Mouse (Mus musculus): ENCODE measurements around the gene Lrmda. TPM values are rescaled to one million over a fixed set of nuclear protein-coding genes. Genes with fewer than 3 reads are reported as not detected.

Gene Lrmda
- polyA plus RNA-seq, 1 experiment = not detected

DNA sequence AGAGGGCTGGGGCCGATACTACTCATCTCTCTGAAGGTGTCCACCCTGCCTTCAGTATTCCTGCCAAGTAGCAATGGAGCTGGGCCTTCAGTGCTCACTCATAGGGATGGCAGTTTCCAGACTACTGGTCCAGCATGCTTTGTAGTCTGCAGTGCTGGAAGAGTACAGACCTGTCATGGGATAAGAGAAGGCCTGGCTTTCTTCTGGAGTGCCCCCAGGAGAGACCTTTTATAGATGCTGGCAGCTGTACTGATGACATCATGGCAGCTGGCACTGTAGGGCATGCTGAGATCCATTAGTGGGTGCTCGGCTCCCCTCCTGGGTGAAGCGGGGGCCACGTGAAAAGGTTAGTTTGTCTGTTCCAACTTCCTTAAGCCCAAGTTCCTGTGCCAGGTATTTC, 348.1 kb downstream of the Lrmda start:
- Histone ChIP-seq H3K4me3 (ENCODE audit: low read depth, low read length) (no peak overlapping the region), H3K4me1 (ENCODE audit: control insufficient read depth, insufficient read depth, insufficient read length, low read length) (no peaks in the 10 kb centered on the region), H3K36me3 (ENCODE audit: control insufficient read depth, insufficient read depth, low read length) (no peaks in the 10 kb centered on the region), H3K27me3 (ENCODE audit: control insufficient read depth, insufficient read depth, low read length) (no peaks in the 10 kb centered on the region), H3K27ac (ENCODE audit: insufficient read depth, low read depth, low read length) (no peak overlapping the region)
- no peak for TF ChIP-seq POLR2A (IDR thresholded peaks at IDR 0.05; ENCODE audit: low read depth, low read length)
- no peak for TF ChIP-seq CTCF (IDR thresholded peaks at IDR 0.05; ENCODE audit: extremely low read depth, insufficient read length, insufficient replicate concordance, low read depth, low read length)
- 62% methylated on average over 4 of the region's 4 CpGs for WGBS

DNA sequence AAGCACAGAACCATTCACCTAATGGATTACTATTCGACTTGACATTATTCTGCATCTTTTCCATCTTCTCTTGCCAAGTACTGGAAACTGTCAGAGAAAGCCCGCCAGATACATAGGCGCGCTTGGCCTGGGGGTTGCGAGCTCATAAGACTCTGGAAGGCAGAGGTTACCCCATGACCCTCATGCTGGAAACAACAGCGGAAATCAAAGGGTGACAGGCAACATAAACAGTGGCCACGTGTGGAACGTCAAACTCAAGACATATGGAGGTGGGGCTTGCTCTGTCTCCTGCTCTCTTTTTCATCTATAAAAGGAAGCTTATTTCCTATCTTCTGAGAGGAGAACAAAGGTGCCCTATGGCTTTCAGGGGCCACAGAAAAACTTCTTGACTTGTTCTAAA, 351.6 kb downstream of the Lrmda start:
- Histone ChIP-seq H3K4me1 (ENCODE audit: control insufficient read depth, insufficient read depth, insufficient read length, low read length) (no peaks in the 10 kb centered on the region), H3K4me3 (ENCODE audit: low read depth, low read length) (no peak overlapping the region), H3K36me3 (ENCODE audit: control insufficient read depth, insufficient read depth, low read length) (no peaks in the 10 kb centered on the region), H3K27ac (ENCODE audit: insufficient read depth, low read depth, low read length) (no peak overlapping the region), H3K27me3 (ENCODE audit: control insufficient read depth, insufficient read depth, low read length) (no peaks in the 10 kb centered on the region)
- 82% methylated on average over 8 of the region's 8 CpGs for WGBS
- TF ChIP-seq POLR2A (IDR thresholded peaks at IDR 0.05; ENCODE audit: low read depth, low read length) = no peak
- TF ChIP-seq CTCF (IDR thresholded peaks at IDR 0.05; ENCODE audit: extremely low read depth, insufficient read length, insufficient replicate concordance, low read depth, low read length) = no peak

DNA sequence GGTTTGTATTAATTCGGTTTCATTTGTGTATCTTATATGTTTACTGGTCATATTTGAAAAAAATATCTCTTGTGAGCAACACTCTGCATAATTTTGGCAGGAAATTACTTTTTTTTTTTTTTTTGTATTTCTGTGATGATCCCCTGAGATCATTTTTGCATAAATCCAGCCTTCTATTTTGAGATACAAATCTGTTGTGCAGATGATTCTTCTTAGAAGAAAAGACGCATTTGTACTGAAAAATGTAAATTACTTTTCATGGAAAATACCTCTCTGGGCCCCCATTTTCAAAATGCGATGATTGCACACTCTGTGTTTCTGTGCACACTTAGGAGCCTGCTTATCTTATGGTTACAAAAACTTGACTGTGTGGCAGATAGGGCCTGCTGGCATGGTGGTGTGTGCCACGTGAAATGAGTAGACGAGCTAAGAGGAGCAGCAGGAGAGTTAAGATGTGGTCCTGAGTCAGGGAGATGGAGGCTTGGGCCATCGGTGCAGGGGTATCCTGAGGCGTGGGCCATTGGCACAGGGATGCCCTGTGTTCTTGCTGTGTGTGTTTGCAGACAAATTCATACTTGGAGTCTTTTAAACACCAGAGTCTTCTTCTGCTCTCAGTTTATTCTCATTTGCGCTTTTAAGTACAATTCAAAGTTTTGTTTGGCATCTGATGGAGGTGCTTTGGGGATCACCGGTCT, 353.3 kb downstream of the Lrmda start:
- Histone ChIP-seq H3K27ac (ENCODE audit: insufficient read depth, low read depth, low read length) (no peak overlapping the region), H3K4me3 (ENCODE audit: low read depth, low read length) (no peak overlapping the region), H3K36me3 (ENCODE audit: control insufficient read depth, insufficient read depth, low read length) (no peaks in the 10 kb centered on the region), H3K4me1 (ENCODE audit: control insufficient read depth, insufficient read depth, insufficient read length, low read length) (no peaks in the 10 kb centered on the region), H3K27me3 (ENCODE audit: control insufficient read depth, insufficient read depth, low read length) (no peaks in the 10 kb centered on the region)
- WGBS = 92% methylated on average over 9 of the region's 9 CpGs
- no peak for TF ChIP-seq POLR2A (IDR thresholded peaks at IDR 0.05; ENCODE audit: low read depth, low read length)

DNA sequence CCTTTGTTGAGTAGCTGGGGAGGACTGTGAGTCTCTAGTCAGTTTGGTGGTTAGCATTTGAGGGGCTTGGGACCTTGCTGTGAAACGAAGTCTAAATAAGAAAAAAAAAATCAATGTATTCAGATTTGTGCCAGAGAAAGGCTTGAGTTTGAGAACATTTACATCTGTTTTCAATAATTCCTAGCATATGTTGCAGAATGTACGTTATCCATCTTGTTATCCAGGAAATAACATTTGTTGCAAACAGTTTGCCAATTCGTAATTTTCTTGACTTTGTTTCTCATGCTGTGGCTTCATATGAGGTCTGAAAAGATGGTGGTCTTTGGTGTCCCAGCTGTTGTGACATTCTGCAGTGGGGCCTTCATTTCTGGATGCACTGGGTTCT, 353.8 kb downstream of the Lrmda start:
- no peaks in the 10 kb centered on the region for H3K36me3 ChIP-seq (ENCODE audit: control insufficient read depth, insufficient read depth, low read length)
- no peak for TF ChIP-seq POLR2A (IDR thresholded peaks at IDR 0.05; ENCODE audit: low read depth, low read length)
- no peak for TF ChIP-seq CTCF (IDR thresholded peaks at IDR 0.05; ENCODE audit: extremely low read depth, insufficient read length, insufficient replicate concordance, low read depth, low read length)
- no peak overlapping the region for H3K27ac ChIP-seq (ENCODE audit: insufficient read depth, low read depth, low read length)
- no peaks in the 10 kb centered on the region for H3K4me1 ChIP-seq (ENCODE audit: control insufficient read depth, insufficient read depth, insufficient read length, low read length)
- H3K27me3 ChIP-seq (ENCODE audit: control insufficient read depth, insufficient read depth, low read length) = no peaks in the 10 kb centered on the region
- H3K4me3 ChIP-seq (ENCODE audit: low read depth, low read length) = no peak overlapping the region
- WGBS = 80% methylated on average over 3 of the region's 3 CpGs

DNA sequence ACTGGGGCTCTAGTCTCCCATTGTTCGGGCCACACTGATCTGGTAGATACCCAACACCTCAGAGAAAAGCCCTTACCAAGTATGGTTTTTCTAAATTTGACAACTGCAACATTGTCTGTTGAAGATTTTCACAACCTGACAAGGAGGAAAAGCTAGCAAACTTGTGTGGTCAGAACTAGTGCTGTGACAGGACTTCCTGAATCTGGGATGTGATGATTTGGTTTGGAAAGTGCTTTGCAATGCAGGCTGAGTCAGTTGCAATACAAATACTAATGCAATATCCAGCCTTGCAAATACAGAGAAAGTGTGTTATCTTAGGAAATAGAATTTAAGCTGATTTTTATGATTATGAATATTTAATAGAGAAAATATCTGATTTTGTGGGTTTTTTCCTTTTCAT, 357.6 kb downstream of the Lrmda start:
- H3K36me3 ChIP-seq (ENCODE audit: control insufficient read depth, insufficient read depth, low read length) = no peaks in the 10 kb centered on the region
- H3K27ac ChIP-seq (ENCODE audit: insufficient read depth, low read depth, low read length) = no peak overlapping the region
- no peaks in the 10 kb centered on the region for H3K27me3 ChIP-seq (ENCODE audit: control insufficient read depth, insufficient read depth, low read length)
- TF ChIP-seq POLR2A (IDR thresholded peaks at IDR 0.05; ENCODE audit: low read depth, low read length) (no peak), CTCF (IDR thresholded peaks at IDR 0.05; ENCODE audit: extremely low read depth, insufficient read length, insufficient replicate concordance, low read depth, low read length) (no peak)
- H3K4me3 ChIP-seq (ENCODE audit: low read depth, low read length) = no peak overlapping the region
- no peaks in the 10 kb centered on the region for H3K4me1 ChIP-seq (ENCODE audit: control insufficient read depth, insufficient read depth, insufficient read length, low read length)
- WGBS = 91% methylated on average over 1 of the region's 1 CpGs

DNA sequence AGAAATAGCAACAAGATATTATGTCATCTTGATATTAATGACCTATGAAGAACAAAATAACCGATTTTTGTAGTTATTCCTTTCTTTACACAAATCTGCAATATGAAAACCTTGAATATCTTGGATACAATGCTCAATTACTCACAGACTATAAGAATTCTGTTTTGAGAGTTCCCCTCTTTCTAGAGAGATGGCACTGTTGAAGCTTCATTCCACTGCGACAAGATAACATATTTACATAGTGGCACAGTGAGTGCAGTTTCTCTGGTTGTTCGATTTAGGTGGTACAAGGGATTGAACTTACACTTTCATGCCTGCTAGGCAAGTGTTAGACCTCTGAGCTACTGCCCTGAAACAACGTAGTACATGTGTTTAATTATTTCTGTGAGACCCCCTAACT, 362.6 kb downstream of the Lrmda start:
- H3K36me3 ChIP-seq (ENCODE audit: control insufficient read depth, insufficient read depth, low read length) = no peaks in the 10 kb centered on the region
- H3K4me3 ChIP-seq (ENCODE audit: low read depth, low read length) = no peak overlapping the region
- no peak for TF ChIP-seq CTCF (IDR thresholded peaks at IDR 0.05; ENCODE audit: extremely low read depth, insufficient read length, insufficient replicate concordance, low read depth, low read length)
- TF ChIP-seq POLR2A (IDR thresholded peaks at IDR 0.05; ENCODE audit: low read depth, low read length) = no peak
- no peak overlapping the region for H3K27ac ChIP-seq (ENCODE audit: insufficient read depth, low read depth, low read length)
- WGBS = 62% methylated on average over 4 of the region's 4 CpGs
- no peaks in the 10 kb centered on the region for H3K27me3 ChIP-seq (ENCODE audit: control insufficient read depth, insufficient read depth, low read length)
- no peaks in the 10 kb centered on the region for H3K4me1 ChIP-seq (ENCODE audit: control insufficient read depth, insufficient read depth, insufficient read length, low read length)

DNA sequence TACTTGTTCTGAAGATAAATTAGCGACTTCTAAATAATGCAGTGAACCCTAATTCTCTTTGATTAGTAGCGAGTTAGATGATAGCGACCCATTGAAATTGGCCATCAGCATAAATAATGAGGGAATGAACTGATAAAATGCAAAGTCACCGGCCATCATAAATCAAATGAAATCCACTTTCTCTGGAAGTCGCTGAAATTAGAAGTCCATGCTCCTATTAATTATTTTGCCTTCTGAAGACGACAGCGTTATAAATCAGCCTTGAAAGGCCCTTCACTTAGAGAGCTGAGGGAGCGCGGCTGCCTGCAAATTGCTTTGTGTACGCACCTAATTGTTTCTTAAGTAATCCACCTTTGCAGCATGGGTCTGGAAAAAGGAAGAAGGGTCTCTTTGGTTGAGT, 374.1 kb downstream of the Lrmda start:
- Histone ChIP-seq H3K36me3 (ENCODE audit: control insufficient read depth, insufficient read depth, low read length) (no peaks in the 10 kb centered on the region), H3K4me1 (ENCODE audit: control insufficient read depth, insufficient read depth, insufficient read length, low read length) (no peaks in the 10 kb centered on the region), H3K27me3 (ENCODE audit: control insufficient read depth, insufficient read depth, low read length) (no peaks in the 10 kb centered on the region), H3K4me3 (ENCODE audit: low read depth, low read length) (no peak overlapping the region), H3K27ac (ENCODE audit: insufficient read depth, low read depth, low read length) (no peak overlapping the region)
- WGBS = 73% methylated on average over 10 of the region's 10 CpGs
- TF ChIP-seq CTCF (IDR thresholded peaks at IDR 0.05; ENCODE audit: extremely low read depth, insufficient read length, insufficient replicate concordance, low read depth, low read length) = no peak
- no peak for TF ChIP-seq POLR2A (IDR thresholded peaks at IDR 0.05; ENCODE audit: low read depth, low read length)
